Mouse (Mus musculus) midbrain, embryonic 12.5 days (tissue): ENCODE measurements around the gene Mrpl14. TPM values are rescaled to one million over a fixed set of nuclear protein-coding genes. Genes with fewer than 3 reads are reported as not detected.

Source experiments
- ATAC-seq: fragments of 200-750 bp; cut with Nextera tagmentation; 2 replicates; pipeline ENCODE4 v1.8.0; 2017; ENCODE audit warnings: low read depth, moderate TSS enrichment, moderate library complexity; ENCODE audit not compliant: low FRiP score
- H3K27ac ChIP-seq: fragments of 300-500 bp; sonication (generic); replicated peaks from 2 replicates; pipeline ENCODE4 v1.5.1; 2016; ENCODE audit warnings: mild to moderate bottlenecking
- H3K27me3 ChIP-seq: fragments of 300-500 bp; sonication (generic); 2 replicates; pipeline ENCODE4 v1.6.1; 2016; ENCODE audit warnings: mild to moderate bottlenecking
- H3K36me3 ChIP-seq: fragments of 300-500 bp; sonication (generic); 2 replicates; pipeline ENCODE4 v1.6.1; 2016
- H3K4me1 ChIP-seq: fragments of 300-500 bp; sonication (generic); 2 replicates; pipeline ENCODE4 v1.6.1; 2016
- H3K4me2 ChIP-seq: fragments of 300-500 bp; sonication (generic); replicated peaks from 2 replicates; pipeline ENCODE4 v1.6.1; 2016; ENCODE audit warnings: mild to moderate bottlenecking, moderate library complexity
- H3K4me3 ChIP-seq: fragments of 300-500 bp; sonication (generic); 2 replicates; pipeline ENCODE4 v1.5.1; 2016; ENCODE audit warnings: mild to moderate bottlenecking
- H3K9ac ChIP-seq: fragments of 300-500 bp; sonication (generic); replicated peaks from 2 replicates; pipeline ENCODE4 v1.6.1; 2016; ENCODE audit warnings: mild to moderate bottlenecking, moderate library complexity
- H3K9me3 ChIP-seq: fragments of 300-500 bp; sonication (generic); 2 replicates; pipeline ENCODE4 v1.6.1; 2016; ENCODE audit warnings: mild to moderate bottlenecking
- WGBS: fragments of 180-500 bp; shearing (Covaris S2); methylation state at CpG from one replicate; pipeline ENCODE4 v1.1.7; 2016; 5-methylcytosine and 5-hydroxymethylcytosine counted together
- polyA plus RNA-seq: library from polyadenylated mRNA; unstranded; fragments of >200 nt; fragmentation: Nextera tagmentation; extraction: Ambion mirVana; gene quantifications from 2 replicates; pipeline ENCODE4 v1.2.1, GENCODE M21; 2016

The Mrpl14 gene
- polyA plus RNA-seq, 1 experiment from 2014 or later: 105 TPM

DNA sequence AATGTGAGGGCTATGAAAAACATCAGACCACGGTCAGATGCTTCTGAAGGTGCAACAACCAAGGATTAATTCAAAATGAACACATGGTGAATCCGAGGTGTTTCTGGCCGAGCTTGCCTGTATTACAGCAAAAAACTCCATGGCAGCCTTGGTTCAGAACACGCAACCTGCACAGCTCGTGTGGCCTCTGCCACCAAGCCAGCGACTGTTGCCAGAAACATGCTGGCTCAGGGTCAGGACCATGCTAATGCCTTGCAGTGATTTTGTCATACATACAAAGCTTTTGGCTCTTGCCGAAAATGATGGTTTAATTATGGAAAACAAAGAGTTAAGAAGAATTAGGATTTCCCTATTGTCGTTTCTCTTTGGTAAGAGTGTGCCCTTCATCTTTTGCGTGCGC is 18.1 kb upstream of the Mrpl14 start:
- Histone ChIP-seq H3K27me3 (no peaks in the 10 kb centered on the region), H3K4me2 (no peak overlapping the region), H3K27ac (no peak overlapping the region), H3K9me3 (no peaks in the 10 kb centered on the region), H3K4me3 (no peak overlapping the region), H3K9ac (no peak overlapping the region), H3K36me3 (peaks cover 89% of the 10 kb centered on the region), H3K4me1 (0 out of 2 replicates have a peak, but pooled peaks cover 4% of the 10 kb centered on the region)
- WGBS: 91% methylated on average over 10 of the region's 10 CpGs
- no peak for ATAC-seq

DNA sequence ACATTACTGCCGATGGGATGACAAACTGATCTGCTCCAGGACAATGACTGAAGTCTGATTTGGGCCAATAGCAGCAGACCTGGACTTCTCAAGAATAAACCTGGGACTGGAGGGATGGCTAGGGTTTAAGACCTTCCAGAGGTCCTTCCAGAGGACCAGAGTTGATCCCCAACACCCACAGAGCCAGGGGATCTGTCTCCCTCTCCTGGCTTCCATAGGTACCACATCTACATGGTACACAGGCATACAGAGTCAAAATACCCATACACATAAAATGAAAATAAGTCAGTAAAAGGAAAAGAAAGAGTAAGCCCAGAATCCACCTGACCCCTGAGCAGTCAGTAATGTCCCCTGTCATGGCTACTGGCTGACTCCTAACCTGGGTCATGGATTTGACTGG is 14.3 kb upstream of the Mrpl14 start:
- Histone ChIP-seq H3K27me3 (no peaks in the 10 kb centered on the region), H3K9me3 (no peaks in the 10 kb centered on the region), H3K4me2 (no peak overlapping the region), H3K4me1 (no peaks in the 10 kb centered on the region), H3K9ac (no peak overlapping the region), H3K36me3 (peaks cover 95% of the 10 kb centered on the region), H3K27ac (no peak overlapping the region), H3K4me3 (no peak overlapping the region)
- 91% methylated on average over 1 of the region's 1 CpGs for WGBS
- ATAC-seq: no peak

DNA sequence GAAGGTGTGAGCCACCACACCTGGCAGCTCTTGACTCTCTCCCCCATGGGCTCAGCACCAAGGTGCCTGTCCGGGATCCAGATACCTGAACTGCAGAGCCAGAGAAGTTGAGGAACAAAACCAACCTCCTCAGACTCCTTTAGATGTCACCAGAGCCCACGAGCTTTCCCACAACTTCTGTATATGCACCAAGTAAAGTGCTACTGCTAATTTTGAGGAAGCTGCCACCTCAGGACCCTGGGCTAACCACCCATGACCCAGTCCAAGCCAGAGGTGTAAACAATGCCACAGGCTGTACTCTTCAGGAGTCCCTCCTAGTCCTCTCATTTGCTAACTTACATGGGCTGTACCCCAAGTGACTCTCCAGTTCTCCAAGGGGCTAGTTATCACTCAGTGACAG is 13.5 kb upstream of the Mrpl14 start:
- no peaks in the 10 kb centered on the region for H3K9me3 ChIP-seq
- H3K27me3 ChIP-seq: no peaks in the 10 kb centered on the region
- no peak overlapping the region for H3K4me3 ChIP-seq
- H3K9ac ChIP-seq: no peak overlapping the region
- no peak overlapping the region for H3K27ac ChIP-seq
- H3K4me1 ChIP-seq: no peaks in the 10 kb centered on the region
- ATAC-seq: no peak
- peaks cover 93% of the 10 kb centered on the region for H3K36me3 ChIP-seq
- H3K4me2 ChIP-seq: no peak overlapping the region
- WGBS: 94% methylated on average over 2 of the region's 2 CpGs

DNA sequence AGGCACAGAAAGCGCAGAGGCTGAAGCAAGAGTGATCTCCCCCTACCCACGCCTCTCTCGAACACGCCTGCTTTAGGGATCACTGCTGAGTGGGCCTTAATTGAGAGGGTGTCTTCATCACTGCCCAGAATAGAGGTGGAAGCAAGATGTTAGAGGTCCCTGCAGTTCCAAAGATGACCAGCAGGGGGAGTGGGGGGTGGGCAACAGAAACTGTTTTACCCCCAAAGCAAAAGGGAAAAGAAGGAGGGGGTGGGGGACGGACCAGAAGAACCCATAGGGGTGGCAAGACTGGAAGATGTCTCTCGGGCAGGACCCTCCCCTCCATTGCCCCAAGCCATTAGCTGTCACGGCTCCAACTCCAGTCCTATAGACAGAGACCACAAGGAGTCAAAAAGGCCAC is 8.0 kb upstream of the Mrpl14 start:
- no peaks in the 10 kb centered on the region for H3K9me3 ChIP-seq
- no peak overlapping the region for H3K27ac ChIP-seq
- WGBS: 49% methylated on average over 7 of the region's 7 CpGs
- H3K9ac ChIP-seq: no peak overlapping the region
- no peaks in the 10 kb centered on the region for H3K27me3 ChIP-seq
- no peak for ATAC-seq
- no peak overlapping the region for H3K4me3 ChIP-seq
- H3K4me2 ChIP-seq: no peak overlapping the region
- peaks cover 9% of the 10 kb centered on the region for H3K4me1 ChIP-seq
- peaks cover 55% of the 10 kb centered on the region for H3K36me3 ChIP-seq

DNA sequence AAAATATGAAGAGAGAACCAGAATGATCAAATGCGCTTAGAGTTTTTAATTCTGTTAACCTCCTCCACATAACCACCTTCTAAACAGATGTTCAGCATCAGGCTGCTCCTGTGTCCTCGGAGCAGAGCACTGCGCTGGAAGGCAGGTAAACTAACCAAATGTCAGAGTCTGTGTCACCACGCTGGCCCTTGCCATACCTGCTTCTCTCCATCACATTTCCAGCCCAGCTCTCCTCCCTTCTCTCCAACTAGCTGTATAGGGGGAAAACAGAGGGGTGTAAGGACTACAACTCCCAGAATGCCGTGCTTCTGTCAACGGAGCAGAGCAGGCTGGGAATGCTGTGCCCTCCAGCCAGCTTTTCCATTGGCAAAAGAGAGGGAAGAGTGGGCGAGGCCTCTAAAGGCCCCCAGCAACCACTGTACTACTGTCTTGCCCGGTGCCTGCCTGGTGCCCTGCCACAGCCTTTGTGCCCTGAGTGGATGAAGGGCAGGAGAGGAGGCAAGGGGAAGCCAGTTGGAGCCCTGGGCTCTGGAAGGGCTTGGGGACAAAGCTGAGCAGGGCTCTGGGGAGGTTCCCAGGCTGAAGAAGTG is 5.6 kb upstream of the Mrpl14 start:
- Histone ChIP-seq H3K36me3 (peaks cover 35% of the 10 kb centered on the region), H3K9ac (peak overlapping the region; percentile 39; the same call in 1 of the 2 replicates), H3K27ac (peak overlapping the region; percentile 82), H3K9me3 (no peaks in the 10 kb centered on the region), H3K27me3 (no peaks in the 10 kb centered on the region), H3K4me3 (0 out of 2 replicates have a peak overlapping the region, but pooled peaks have one; percentile 12), H3K4me2 (peak overlapping the region; percentile 44), H3K4me1 (peaks cover 24% of the 10 kb centered on the region)
- 58% methylated on average over 8 of the region's 8 CpGs for WGBS
- ATAC-seq: peak; percentile 65

DNA sequence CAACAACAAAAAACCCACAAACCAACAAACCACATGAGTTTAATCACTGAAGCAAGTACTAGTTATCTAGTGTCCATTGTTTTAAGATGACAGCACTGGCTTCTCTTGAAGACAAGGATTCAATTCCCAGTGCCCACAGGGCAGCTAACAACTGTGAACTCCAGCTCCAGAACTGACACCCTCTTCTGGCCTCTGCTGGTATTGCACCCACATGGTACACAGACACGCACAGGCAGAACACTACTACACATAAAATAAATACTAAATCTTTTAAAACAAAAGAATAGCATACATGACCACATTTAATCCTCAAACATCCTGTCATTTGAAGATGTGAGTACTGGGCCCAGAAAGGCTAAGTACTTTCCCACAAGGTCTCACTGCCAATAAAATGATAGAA is 4.5 kb upstream of the Mrpl14 start:
- H3K4me2 ChIP-seq: no peak overlapping the region
- H3K4me1 ChIP-seq: peaks cover 25% of the 10 kb centered on the region
- no peak overlapping the region for H3K4me3 ChIP-seq
- 85% methylated on average over 1 of the region's 1 CpGs for WGBS
- H3K9ac ChIP-seq: no peak overlapping the region
- no peak overlapping the region for H3K27ac ChIP-seq
- H3K27me3 ChIP-seq: no peaks in the 10 kb centered on the region
- peaks cover 25% of the 10 kb centered on the region for H3K36me3 ChIP-seq
- H3K9me3 ChIP-seq: no peaks in the 10 kb centered on the region
- ATAC-seq: no peak

DNA sequence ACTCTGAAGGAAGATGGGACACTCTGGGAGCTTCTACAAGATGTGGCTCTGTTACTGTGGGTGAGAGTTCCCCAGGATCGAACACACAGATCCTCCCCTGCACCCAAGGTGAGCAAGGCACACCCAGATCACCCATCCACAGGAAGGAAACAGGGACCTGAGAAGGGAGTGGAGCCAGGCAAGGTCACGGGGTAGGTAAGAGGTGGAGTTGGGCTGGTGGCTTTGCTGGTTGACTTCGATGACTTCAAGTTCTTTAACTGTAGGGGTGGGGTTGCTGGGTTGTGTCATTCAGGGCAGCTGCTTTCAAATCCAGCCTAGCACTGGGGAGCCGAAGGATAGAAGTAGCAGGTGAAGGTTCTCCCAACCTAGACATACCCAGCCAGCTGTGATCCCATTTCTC is 3.3 kb upstream of the Mrpl14 start:
- Histone ChIP-seq H3K4me3 (no peak overlapping the region), H3K27ac (no peak overlapping the region), H3K27me3 (no peaks in the 10 kb centered on the region), H3K36me3 (peaks cover 14% of the 10 kb centered on the region; the same call in 1 of the 2 replicates), H3K9ac (no peak overlapping the region), H3K4me2 (no peak overlapping the region), H3K4me1 (peaks cover 37% of the 10 kb centered on the region), H3K9me3 (no peaks in the 10 kb centered on the region)
- ATAC-seq: no peak
- 95% methylated on average over 4 of the region's 4 CpGs for WGBS

DNA sequence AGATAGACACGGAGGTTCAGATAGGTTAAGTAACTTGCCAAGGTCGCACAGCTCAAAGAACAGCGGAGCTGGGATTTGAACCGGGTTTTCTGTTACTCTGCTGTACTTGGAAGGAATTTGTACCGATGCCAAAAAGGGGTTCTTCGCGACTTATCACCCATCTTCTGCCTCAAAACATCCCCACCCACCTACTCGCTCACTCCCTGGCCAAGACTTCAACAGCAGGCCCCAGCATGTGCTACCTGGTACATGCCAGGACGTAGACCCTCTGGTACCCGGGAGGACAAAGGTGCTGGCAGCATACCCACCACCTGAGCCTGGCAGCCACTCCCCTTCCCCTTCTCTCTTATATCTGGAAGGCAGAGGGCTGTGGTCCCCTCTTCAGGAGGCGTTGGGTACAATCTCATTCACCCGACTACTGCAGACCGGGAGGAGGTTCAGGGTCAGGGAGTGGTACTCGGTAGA is 1.4 kb upstream of the Mrpl14 start:
- Histone ChIP-seq H3K27ac (peak overlapping the region; percentile 91), H3K4me3 (peak overlapping the region; percentile 78), H3K36me3 (no peaks in the 10 kb centered on the region), H3K9ac (peak overlapping the region; percentile 93), H3K4me1 (peaks cover 39% of the 10 kb centered on the region), H3K4me2 (peak overlapping the region; percentile 89), H3K27me3 (no peaks in the 10 kb centered on the region), H3K9me3 (no peaks in the 10 kb centered on the region)
- WGBS: 29% methylated on average over 14 of the region's 14 CpGs
- no peak for ATAC-seq

DNA sequence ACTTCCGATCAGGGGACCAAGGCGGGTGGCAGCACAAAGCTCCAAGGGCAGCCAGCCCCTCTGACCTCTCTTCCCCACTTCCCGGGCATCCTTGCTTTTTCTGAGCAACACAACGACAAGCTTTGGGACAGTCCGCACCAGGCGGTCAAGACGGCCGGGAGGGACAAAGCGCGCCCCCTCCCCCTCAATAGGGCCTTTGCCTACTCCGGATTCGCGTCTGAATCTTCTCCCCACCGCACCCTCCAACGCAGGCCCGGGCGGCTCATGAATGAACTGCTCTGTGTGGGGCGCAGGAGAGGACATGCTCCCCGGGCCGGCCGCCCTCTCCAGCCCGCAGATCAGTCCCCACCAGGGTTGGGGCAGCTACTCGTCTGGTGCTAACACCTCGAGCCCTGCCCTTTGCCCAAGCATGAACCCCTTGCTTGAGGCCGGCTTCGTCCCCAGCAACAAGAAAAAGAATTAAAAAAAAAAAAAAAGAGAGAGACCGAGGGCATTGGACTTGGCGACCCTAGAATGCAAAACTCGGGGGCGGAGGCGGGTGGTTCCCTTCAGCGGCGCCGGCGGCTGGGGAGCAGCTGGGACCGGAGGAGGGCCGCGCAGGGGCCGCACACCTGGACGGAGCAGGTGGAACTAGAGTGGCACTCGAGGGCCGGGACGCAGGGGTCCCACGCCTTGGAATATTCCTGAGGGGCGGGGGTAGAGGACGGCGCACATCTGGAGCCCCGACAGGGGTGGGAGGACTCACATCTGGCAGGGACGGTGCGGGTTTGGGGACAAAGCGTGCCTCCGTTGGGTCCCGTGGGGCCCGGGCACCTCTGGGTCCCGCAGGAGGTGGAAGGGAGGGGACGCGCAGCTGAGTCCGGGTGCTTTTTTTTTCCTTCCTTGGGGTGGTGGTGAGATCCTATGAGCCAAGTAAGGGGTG is 690 bp upstream of the Mrpl14 start:
- H3K4me3 ChIP-seq: peak overlapping the region; percentile 78
- peak; percentile 55 for ATAC-seq
- WGBS: under 1% methylated on average over 56 of the region's 58 CpGs

DNA sequence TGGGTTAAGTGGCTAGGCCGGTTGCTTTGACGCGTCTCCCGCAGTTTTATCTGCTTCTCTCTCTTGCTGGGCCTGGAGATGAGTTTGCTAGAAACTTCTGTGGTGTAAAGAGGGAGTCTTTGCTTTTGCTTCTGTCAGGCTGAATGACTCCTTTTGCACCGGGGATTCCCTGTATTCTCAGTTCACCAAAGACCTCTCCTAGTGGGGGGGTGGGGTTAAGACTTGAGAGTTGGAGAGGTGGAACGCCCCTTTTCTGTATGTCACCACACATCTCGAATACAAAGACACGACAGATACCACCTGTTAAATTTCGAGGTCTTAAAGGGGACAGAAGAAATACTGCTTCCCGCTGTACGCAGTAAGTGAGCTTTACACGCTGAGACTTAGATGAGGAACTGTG is 594 bp downstream of the Mrpl14 start, which contains the start of gene Tmem63b:
Gene Tmem63b, minus strand, starts transcription at position 190 of the 400 bp plus-strand sequence.
- Histone ChIP-seq H3K27me3 (no peaks in the 10 kb centered on the region), H3K36me3 (no peaks in the 10 kb centered on the region), H3K9me3 (no peaks in the 10 kb centered on the region), H3K27ac (peak within 1 kb of the TSS; percentile 91), H3K4me2 (peak within 1 kb of the TSS; percentile 89), H3K4me1 (peaks cover 30% of the 10 kb centered on the region), H3K4me3 (peak within 1 kb of the TSS; percentile 78), H3K9ac (peak within 1 kb of the TSS; percentile 93)
- WGBS: 10% methylated on average over 12 of the region's 12 CpGs
- ATAC-seq: no peak

More for the DNA sequence above, 690 bp upstream of the Mrpl14 start:
- H3K36me3 ChIP-seq: no peaks in the 10 kb centered on the region
- H3K27me3 ChIP-seq: no peaks in the 10 kb centered on the region
- H3K9ac ChIP-seq: peak overlapping the region; percentile 93
- peaks cover 37% of the 10 kb centered on the region for H3K4me1 ChIP-seq
- peak overlapping the region; percentile 89 for H3K4me2 ChIP-seq
- H3K27ac ChIP-seq: peak overlapping the region; percentile 91
- no peaks in the 10 kb centered on the region for H3K9me3 ChIP-seq

DNA sequence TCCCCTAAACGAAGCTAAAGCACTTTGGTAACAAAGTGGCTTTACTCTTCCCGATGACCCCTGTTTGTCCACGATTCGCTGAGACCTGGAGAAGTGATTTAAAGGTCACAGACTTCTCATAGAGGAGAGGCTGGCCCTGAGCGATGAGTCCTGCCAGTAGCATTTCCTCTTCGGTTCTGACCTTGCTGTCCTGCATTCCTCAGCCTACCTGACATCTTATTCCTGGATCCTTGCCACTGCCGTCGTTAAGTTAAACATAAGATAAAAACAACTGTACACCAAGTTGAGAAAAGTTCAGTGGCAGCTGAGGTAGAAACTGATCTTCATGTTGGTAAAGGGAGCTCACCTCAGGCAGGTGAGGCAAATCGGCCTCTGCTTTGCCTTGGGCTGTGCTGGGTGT is 3.0 kb downstream of the Mrpl14 start:
- Histone ChIP-seq H3K4me3 (no peak overlapping the region), H3K9me3 (no peaks in the 10 kb centered on the region), H3K4me2 (no peak overlapping the region), H3K36me3 (no peaks in the 10 kb centered on the region), H3K4me1 (peaks cover 27% of the 10 kb centered on the region), H3K27me3 (no peaks in the 10 kb centered on the region), H3K9ac (no peak overlapping the region), H3K27ac (no peak overlapping the region)
- ATAC-seq: no peak
- 94% methylated on average over 9 of the region's 9 CpGs for WGBS

DNA sequence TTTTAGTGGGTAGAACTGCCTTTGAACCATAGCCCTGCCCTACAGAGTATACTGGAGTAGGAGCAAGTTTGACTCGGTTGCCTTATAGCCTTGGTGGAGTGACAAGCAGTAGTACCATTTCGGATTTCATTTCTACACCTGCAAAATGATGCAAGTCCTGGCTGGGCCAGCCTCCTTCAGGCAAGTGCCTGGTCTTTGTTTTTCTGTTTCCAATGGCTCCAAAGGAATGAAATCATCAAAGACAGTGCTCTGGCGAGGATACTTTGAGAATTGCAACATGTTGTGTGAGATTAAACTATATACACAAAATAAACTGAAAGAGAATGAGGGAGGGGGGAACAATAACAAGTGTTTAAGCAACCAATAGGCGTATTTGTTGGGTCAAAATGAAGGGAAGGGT is 3.9 kb downstream of the Mrpl14 start:
- Histone ChIP-seq H3K4me3 (no peak overlapping the region), H3K27me3 (no peaks in the 10 kb centered on the region), H3K4me2 (no peak overlapping the region), H3K4me1 (peaks cover 18% of the 10 kb centered on the region), H3K9ac (no peak overlapping the region), H3K36me3 (no peaks in the 10 kb centered on the region), H3K27ac (no peak overlapping the region), H3K9me3 (no peaks in the 10 kb centered on the region)
- 95% methylated on average over 4 of the region's 4 CpGs for WGBS
- ATAC-seq: no peak
